Mouse (Mus musculus) heart, adult 2 months (tissue): ENCODE measurements around the gene Phb2. TPM values are rescaled to one million over a fixed set of nuclear protein-coding genes. Genes with fewer than 3 reads are reported as not detected.
A peak's percentile ranks its signal among the peaks of the same experiment; 100 is the strongest.

ENCODE experiments used
- DNase-seq, 2 experiments: peaks; one replicate each; pipeline ENCODE4 v3.0.0; 2021
- H3K27ac ChIP-seq: fragments of 200-600 bp; 2 replicates; pipeline ENCODE4 v1.8.1; 2022
- H3K27me3 ChIP-seq: fragments of 200-500 bp; 2 replicates; pipeline ENCODE4 v1.6.1; 2012; ENCODE audit warnings: mild to moderate bottlenecking, low read length, inconsistent platforms, mixed read lengths; ENCODE audit not compliant: control insufficient read depth, insufficient read depth
- H3K36me3 ChIP-seq: fragments of 200-500 bp; 2 replicates; pipeline ENCODE4 v1.6.1; 2012; ENCODE audit warnings: low read length, inconsistent platforms; ENCODE audit not compliant: control insufficient read depth, insufficient read depth
- H3K4me1 ChIP-seq: fragments of 200-500 bp; 2 replicates; pipeline ENCODE4 v1.6.1; 2011; ENCODE audit warnings: low read length; ENCODE audit not compliant: control insufficient read depth, insufficient read depth
- H3K4me3 ChIP-seq: fragments of 200-600 bp; 2 replicates; pipeline ENCODE4 v1.8.1; 2022
- H3K79me2 ChIP-seq: fragments of 200-500 bp; replicated peaks from 2 replicates; pipeline ENCODE4 v1.6.1; 2012; ENCODE audit warnings: mild to moderate bottlenecking, inconsistent platforms, low read length, moderate library complexity, mixed read lengths; ENCODE audit not compliant: control insufficient read depth, insufficient read depth
- H3K9ac ChIP-seq: fragments of 200-500 bp; 2 replicates; pipeline ENCODE4 v1.6.1; 2012; ENCODE audit warnings: low read depth, mild to moderate bottlenecking, control low read depth, inconsistent platforms, low read length, mixed read lengths
- CTCF ChIP-seq: fragments of 200-600 bp; IDR thresholded peaks from 2 replicates; pipeline ENCODE4 v1.8.1; 2022; ENCODE audit warnings: antibody characterized with exemption, mild to moderate bottlenecking, moderate library complexity
- EP300 ChIP-seq: fragments of 200-500 bp; IDR thresholded peaks from 2 replicates; pipeline ENCODE4 v1.6.1; 2011; ENCODE audit warnings: low read depth, low read length, control low read depth; ENCODE audit not compliant: insufficient read depth
- POLR2A ChIP-seq: fragments of 200-500 bp; IDR thresholded peaks from 2 replicates; pipeline ENCODE4 v1.6.1; 2011; ENCODE audit warnings: mild to moderate bottlenecking, low read depth, low read length, control low read depth; ENCODE audit not compliant: insufficient read depth
- WGBS: fragments of 180-500 bp; shearing (Covaris S2); methylation state at CpG from one replicate; pipeline ENCODE4 v1.1.7; 2018; 5-methylcytosine and 5-hydroxymethylcytosine counted together
- intact Hi-C: fragments of 180-260 bp; cut with DNase I; formaldehyde crosslinking; loops from one replicate; pipeline ENCODE4 v1.15.1; 2025
- polyA plus RNA-seq: library from polyadenylated mRNA; depleted of rRNA; stranded (reverse); fragments of >200 nt; gene quantifications from 2 replicates; pipeline ENCODE4 v1.2.3, GENCODE M21; 2012
- total RNA-seq, 2 experiments: library from RNA; stranded (reverse); gene quantifications; 2 replicates each; pipeline ENCODE4 v1.2.3; 2021

Gene Phb2
- total and polyA plus RNA-seq, 3 experiments = 184 to 292 (median 260) TPM

GRCm38 (mm10) chr6:124688151-124688758, 23.9 kb upstream of the Phb2 start:
- H3K4me3 ChIP-seq = no peak overlapping the region
- 0 out of 2 replicates have a peak overlapping the region, but pooled peaks have one; percentile 21 for H3K9ac ChIP-seq
- H3K36me3 ChIP-seq = no peaks in the 10 kb centered on the region; the same call in 1 of the 2 replicates
- no peak overlapping the region for H3K27ac ChIP-seq
- H3K79me2 ChIP-seq = no peaks in the 10 kb centered on the region; the same call in 1 of the 2 replicates
- WGBS = 64% methylated on average over 8 of the region's 8 CpGs
- no peaks in the 10 kb centered on the region for H3K27me3 ChIP-seq
- DNase-seq = no peak
- intact Hi-C loops = no loop called here
- TF ChIP-seq POLR2A (no peak), EP300 (no peak), CTCF (no peak)
- peaks cover 7% of the 10 kb centered on the region for H3K4me1 ChIP-seq

DNA sequence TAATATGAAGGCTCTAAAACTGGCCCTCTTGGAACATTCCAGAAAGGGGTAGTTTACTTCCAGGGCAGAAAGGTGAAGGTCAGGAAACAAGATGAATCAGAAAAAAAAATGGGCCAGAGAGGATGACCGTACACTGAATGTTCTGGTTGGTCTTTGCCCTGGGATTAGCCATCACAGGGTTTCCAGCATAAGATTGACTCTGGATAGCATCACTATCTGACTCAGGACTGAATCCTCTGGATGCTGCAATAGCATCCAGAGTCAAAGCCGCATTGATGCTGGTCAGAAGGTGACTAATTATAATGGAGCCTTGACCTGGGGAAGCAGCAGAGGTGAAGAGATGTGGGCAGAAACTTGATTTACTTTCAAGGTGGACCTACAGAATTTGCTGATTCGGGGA, 23.1 kb upstream of the Phb2 start:
- peaks cover 8% of the 10 kb centered on the region for H3K4me1 ChIP-seq
- no peak overlapping the region for H3K27ac ChIP-seq
- no peak for DNase-seq
- 90% methylated on average over 3 of the region's 3 CpGs for WGBS
- no peaks in the 10 kb centered on the region for H3K36me3 ChIP-seq
- H3K27me3 ChIP-seq = no peaks in the 10 kb centered on the region
- no peak overlapping the region for H3K9ac ChIP-seq
- TF ChIP-seq CTCF (no peak), EP300 (no peak), POLR2A (no peak)
- H3K79me2 ChIP-seq = no peaks in the 10 kb centered on the region; the same call in 1 of the 2 replicates
- no peak overlapping the region for H3K4me3 ChIP-seq
- intact Hi-C loops = no loop called here

DNA sequence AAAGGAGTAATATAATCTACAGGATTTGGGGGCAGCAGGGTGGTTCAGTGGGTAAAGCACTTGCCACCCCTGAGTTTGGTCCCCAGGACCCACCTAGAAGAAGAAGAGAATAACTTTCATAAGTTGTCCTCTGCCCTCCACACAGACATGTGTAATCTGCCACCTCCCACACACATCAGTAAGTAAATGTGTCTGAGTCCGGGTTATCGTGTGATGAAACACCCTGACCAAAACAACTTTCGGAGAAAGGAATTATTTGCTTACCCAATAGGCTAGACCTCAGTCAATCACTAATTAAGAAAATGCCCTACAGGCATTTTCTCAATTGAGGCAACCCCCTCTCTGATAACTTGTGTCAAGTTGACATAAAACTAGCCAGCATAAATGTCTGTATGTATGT, 21.6 kb upstream of the Phb2 start:
- Histone ChIP-seq H3K4me3 (no peak overlapping the region), H3K79me2 (no peaks in the 10 kb centered on the region; the same call in 1 of the 2 replicates), H3K9ac (no peak overlapping the region), H3K27ac (no peak overlapping the region), H3K27me3 (no peaks in the 10 kb centered on the region), H3K36me3 (no peaks in the 10 kb centered on the region), H3K4me1 (peaks cover 13% of the 10 kb centered on the region)
- no peak for DNase-seq
- intact Hi-C loops = no loop called here
- 92% methylated on average over 3 of the region's 3 CpGs for WGBS
- TF ChIP-seq EP300 (no peak), CTCF (no peak), POLR2A (no peak)

DNA sequence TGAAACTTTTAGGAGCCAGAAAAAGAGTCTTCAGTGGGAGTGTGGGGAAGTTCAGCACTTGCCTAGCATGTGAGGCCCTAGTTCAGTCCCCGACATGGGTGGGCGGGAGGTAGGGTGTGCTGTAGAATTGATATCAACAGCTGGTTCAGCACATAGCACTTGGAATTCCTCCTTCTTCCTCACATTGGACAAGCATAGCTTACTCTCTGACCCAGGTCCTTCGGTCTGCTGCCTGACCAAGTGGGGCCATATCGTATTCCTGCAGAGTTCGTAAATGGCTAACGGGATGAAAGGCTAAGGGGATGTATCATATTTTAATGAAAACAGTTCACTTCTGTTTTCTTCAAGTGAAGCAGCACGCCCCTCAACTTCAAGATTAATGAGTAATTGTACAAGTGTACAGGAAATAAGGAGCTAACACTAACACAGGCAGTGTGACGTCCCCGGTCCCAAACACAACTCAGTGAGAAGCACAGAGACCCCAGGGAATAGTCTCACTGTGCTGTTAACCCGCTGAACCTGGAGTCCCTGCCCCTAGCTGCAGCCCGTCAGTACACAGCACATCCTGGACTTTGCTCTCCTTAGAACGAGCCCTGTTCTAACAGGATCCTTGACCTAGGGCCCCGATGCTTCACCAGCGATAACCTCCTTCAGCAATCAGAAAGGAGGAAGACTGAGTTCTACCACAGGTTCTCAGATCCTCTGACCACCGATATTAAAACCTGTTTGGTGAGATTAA, 18.7 kb upstream of the Phb2 start:
- Histone ChIP-seq H3K27ac (peak overlapping the region; percentile 86), H3K36me3 (no peaks in the 10 kb centered on the region), H3K79me2 (no peaks in the 10 kb centered on the region), H3K27me3 (no peaks in the 10 kb centered on the region), H3K9ac (no peak overlapping the region), H3K4me3 (no peak overlapping the region), H3K4me1 (peaks cover 16% of the 10 kb centered on the region)
- 66% methylated on average over 15 of the region's 15 CpGs for WGBS
- DNase-seq = no peak
- TF ChIP-seq CTCF (no peak), EP300 (no peak), POLR2A (no peak)
- intact Hi-C loops = no loop called here

- DNase-seq = peak; percentile 73 to 85
- intact Hi-C loops = no loop called here
- TF ChIP-seq CTCF = no peak
- TF ChIP-seq POLR2A = no peak
- TF ChIP-seq EP300 = 0 out of 2 replicates have a peak, but pooled peaks have one; percentile 66
- Histone ChIP-seq H3K79me2 (no peaks in the 10 kb centered on the region), H3K27me3 (no peaks in the 10 kb centered on the region), H3K4me1 (peaks cover 16% of the 10 kb centered on the region), H3K4me3 (no peak overlapping the region), H3K9ac (no peak overlapping the region), H3K36me3 (no peaks in the 10 kb centered on the region), H3K27ac (peak overlapping the region; percentile 86)
- WGBS = 59% methylated on average over 15 of the region's 15 CpGs
Measured at GRCm38 (mm10) chr6:124694166-124694955, 17.8 kb upstream of the Phb2 start.
